Mouse (Mus musculus): ENCODE results near the gene Fam102a. TPM values are rescaled to one million over a fixed set of nuclear protein-coding genes. Genes with fewer than 3 reads are reported as not detected.
A peak's percentile ranks its signal among the peaks of the same experiment; 100 is the strongest.

Fam102a gene
- polyA plus RNA-seq, 1 experiment from 2014 or later, result 16.6 TPM

DNA sequence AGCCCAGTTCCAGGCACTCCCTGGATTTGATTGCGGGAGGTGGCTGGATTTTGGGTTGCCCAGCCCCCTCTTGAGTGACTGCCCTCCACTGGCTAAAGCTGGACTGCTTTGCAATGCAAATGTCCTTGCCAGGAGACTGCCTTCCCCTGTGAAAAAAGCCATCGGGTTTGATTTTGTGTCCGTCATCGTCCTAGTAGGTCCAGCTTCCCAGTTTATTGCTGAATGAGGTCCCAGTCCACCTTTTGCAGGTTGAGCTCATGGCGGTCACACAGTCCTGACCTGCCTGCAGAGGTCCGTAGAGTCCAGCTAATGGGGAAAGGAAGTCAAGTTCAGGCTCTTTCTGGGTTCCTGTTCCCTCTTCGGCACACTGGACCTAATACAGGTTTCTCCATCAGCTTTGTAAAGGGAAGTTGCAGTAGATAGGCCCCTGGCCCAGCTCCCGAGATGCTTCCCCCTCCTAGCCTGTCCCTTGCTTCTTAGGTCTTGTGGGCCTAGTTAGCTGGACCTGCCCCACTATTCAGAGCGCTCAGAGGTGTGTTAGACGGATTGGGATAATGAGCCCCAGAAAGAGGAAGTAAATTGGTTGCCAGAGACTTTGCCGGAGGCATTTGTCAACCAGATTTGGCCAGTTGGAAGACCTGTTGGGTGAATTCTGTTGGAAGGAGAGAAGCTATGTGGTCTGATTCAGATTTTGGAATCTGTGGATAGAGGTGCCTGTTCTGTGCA is 1.7 kb downstream of the Fam102a start:
- Histone ChIP-seq H3K4me1 (replicated peaks; ENCODE audit: control insufficient read depth, insufficient read depth) (peaks cover 20% of the 10 kb centered on the region), H3K27me3 (ENCODE audit: control insufficient read depth, insufficient read depth, low read length) (no peaks in the 10 kb centered on the region), H3K4me3 (ENCODE audit: low read depth, low read length) (peak overlapping the region; percentile 80), H3K9ac (ENCODE audit: low read length) (peak overlapping the region; percentile 93), H3K27ac (replicated peaks) (peak overlapping the region; percentile 99), H3K36me3 (ENCODE audit: control insufficient read depth, insufficient read depth, low read length) (no peaks in the 10 kb centered on the region), H3K9me3 (ENCODE audit: control insufficient read depth, low read length) (no peaks in the 10 kb centered on the region), H3K4me2 (replicated peaks; ENCODE audit: low read depth) (peak overlapping the region; percentile 60)
- 11% methylated on average over 11 of the region's 11 CpGs for WGBS
- TF ChIP-seq EP300 (optimal IDR thresholded peaks at IDR 0.05), result no peak
- peak; percentile 53 for TF ChIP-seq CTCF (IDR thresholded peaks at IDR 0.05; ENCODE audit: low read depth)
- DNase-seq (ENCODE audit: low spot score), result peak; percentile 65
- ATAC-seq (ENCODE audit: low FRiP score, low TSS enrichment), result no peak

DNA sequence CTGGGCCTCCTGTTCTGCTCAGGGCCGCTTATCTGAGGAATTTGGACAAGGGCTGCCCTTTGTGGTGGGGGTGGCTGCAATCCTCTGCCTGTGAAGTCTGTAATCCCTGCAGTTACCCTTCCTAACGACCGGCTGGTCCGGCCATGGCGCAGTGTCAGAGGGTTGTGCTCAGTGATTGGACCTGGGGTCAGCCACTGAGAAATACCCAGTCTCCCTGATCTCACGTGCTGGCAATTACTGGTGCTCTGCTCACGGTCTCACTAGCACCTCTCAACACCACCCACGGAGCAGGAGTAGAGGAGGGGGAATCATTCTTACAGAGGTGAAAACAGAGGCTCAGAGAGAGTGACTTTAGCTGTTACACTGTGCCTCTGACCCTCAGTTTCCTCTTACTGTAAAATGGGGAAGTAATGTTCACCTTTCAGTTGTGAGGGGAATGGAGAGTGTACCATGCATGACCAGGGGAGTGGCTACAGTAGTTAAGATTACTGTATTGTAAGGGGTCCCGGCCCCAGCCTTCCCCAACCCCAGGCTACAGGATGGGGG is 2.3 kb downstream of the Fam102a start:
- 17% methylated on average over 9 of the region's 9 CpGs for WGBS
- no peak for ATAC-seq (ENCODE audit: low FRiP score, low TSS enrichment)
- H3K27me3 ChIP-seq (ENCODE audit: control insufficient read depth, insufficient read depth, low read length), result no peaks in the 10 kb centered on the region
- H3K4me2 ChIP-seq (replicated peaks; ENCODE audit: low read depth), result peak overlapping the region; percentile 60
- peak; percentile 62 for DNase-seq (ENCODE audit: low spot score)
- peaks cover 20% of the 10 kb centered on the region for H3K4me1 ChIP-seq (replicated peaks; ENCODE audit: control insufficient read depth, insufficient read depth)
- no peaks in the 10 kb centered on the region for H3K9me3 ChIP-seq (ENCODE audit: control insufficient read depth, low read length)
- no peak for TF ChIP-seq EP300 (optimal IDR thresholded peaks at IDR 0.05)
- TF ChIP-seq CTCF (IDR thresholded peaks at IDR 0.05; ENCODE audit: low read depth), result no peak
- H3K9ac ChIP-seq (ENCODE audit: low read length), result peak overlapping the region; percentile 93
- peak overlapping the region; percentile 99 for H3K27ac ChIP-seq (replicated peaks)
- H3K4me3 ChIP-seq (ENCODE audit: low read depth, low read length), result peak overlapping the region; percentile 80
- H3K36me3 ChIP-seq (ENCODE audit: control insufficient read depth, insufficient read depth, low read length), result no peaks in the 10 kb centered on the region

DNA sequence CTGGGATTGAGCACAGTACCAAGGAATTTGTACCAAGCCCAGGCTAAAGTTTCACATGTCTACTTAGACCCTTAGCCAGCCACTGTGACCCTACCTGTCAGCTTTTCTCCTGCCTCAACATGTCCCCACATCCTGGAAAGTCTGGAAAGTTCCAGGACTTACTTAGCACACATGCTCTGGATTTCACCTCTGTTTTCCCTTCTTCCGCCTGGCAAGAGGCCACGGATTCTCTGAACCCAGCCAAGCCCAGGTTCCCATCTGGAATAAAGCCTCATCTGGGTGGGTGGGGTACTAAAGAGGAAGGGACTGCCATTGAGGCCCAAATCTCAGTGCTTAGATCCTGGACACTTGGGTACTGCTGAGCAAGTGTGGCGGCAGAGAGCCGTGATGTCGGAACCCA is 2.8 kb downstream of the Fam102a start:
- WGBS, result 43% methylated on average over 5 of the region's 5 CpGs
- Histone ChIP-seq H3K27ac (replicated peaks) (peak overlapping the region; percentile 99), H3K9me3 (ENCODE audit: control insufficient read depth, low read length) (no peaks in the 10 kb centered on the region), H3K27me3 (ENCODE audit: control insufficient read depth, insufficient read depth, low read length) (no peaks in the 10 kb centered on the region), H3K4me1 (replicated peaks; ENCODE audit: control insufficient read depth, insufficient read depth) (peaks cover 20% of the 10 kb centered on the region), H3K4me2 (replicated peaks; ENCODE audit: low read depth) (peak overlapping the region; percentile 60), H3K36me3 (ENCODE audit: control insufficient read depth, insufficient read depth, low read length) (no peaks in the 10 kb centered on the region), H3K9ac (ENCODE audit: low read length) (peak overlapping the region; percentile 93), H3K4me3 (ENCODE audit: low read depth, low read length) (peak overlapping the region; percentile 80)
- ATAC-seq (ENCODE audit: low FRiP score, low TSS enrichment) (no peak), DNase-seq (ENCODE audit: low spot score) (peak; percentile 53)
- TF ChIP-seq CTCF (IDR thresholded peaks at IDR 0.05; ENCODE audit: low read depth) (no peak), EP300 (optimal IDR thresholded peaks at IDR 0.05) (no peak)

DNA sequence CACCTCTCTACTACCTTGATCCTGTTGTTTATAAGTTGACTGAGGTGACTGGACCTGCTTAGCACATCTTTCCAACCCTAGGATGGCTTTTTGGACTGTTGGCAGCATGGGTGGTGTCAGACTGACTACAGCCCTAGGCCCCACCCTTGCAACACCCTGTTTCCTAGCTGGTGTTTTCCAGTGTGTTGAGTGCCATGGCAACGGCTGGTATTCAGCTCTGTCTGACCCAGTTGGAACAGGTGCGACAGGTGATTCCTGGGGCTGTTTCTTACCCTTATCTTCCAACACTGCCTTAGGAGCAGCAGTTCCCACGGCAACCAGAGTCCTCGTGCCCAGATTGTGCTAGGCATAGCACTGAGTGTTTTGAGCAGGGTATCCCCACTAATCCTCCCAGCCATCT is 3.3 kb downstream of the Fam102a start:
- H3K4me2 ChIP-seq (replicated peaks; ENCODE audit: low read depth), result peak overlapping the region; percentile 60
- peak; percentile 81 for DNase-seq (ENCODE audit: low spot score)
- H3K27ac ChIP-seq (replicated peaks), result peak overlapping the region; percentile 99
- WGBS, result 48% methylated on average over 4 of the region's 4 CpGs
- peak overlapping the region; percentile 93; the same call in 1 of the 2 replicates for H3K9ac ChIP-seq (ENCODE audit: low read length)
- H3K4me3 ChIP-seq (ENCODE audit: low read depth, low read length), result peak overlapping the region; percentile 80
- H3K4me1 ChIP-seq (replicated peaks; ENCODE audit: control insufficient read depth, insufficient read depth), result peaks cover 20% of the 10 kb centered on the region
- peak; percentile 41; the same call in 1 of the 2 replicates for ATAC-seq (ENCODE audit: low FRiP score, low TSS enrichment)
- H3K36me3 ChIP-seq (ENCODE audit: control insufficient read depth, insufficient read depth, low read length), result no peaks in the 10 kb centered on the region
- H3K9me3 ChIP-seq (ENCODE audit: control insufficient read depth, low read length), result no peaks in the 10 kb centered on the region
- no peaks in the 10 kb centered on the region for H3K27me3 ChIP-seq (ENCODE audit: control insufficient read depth, insufficient read depth, low read length)
- TF ChIP-seq CTCF (IDR thresholded peaks at IDR 0.05; ENCODE audit: low read depth) (no peak), EP300 (optimal IDR thresholded peaks at IDR 0.05) (no peak)

DNA sequence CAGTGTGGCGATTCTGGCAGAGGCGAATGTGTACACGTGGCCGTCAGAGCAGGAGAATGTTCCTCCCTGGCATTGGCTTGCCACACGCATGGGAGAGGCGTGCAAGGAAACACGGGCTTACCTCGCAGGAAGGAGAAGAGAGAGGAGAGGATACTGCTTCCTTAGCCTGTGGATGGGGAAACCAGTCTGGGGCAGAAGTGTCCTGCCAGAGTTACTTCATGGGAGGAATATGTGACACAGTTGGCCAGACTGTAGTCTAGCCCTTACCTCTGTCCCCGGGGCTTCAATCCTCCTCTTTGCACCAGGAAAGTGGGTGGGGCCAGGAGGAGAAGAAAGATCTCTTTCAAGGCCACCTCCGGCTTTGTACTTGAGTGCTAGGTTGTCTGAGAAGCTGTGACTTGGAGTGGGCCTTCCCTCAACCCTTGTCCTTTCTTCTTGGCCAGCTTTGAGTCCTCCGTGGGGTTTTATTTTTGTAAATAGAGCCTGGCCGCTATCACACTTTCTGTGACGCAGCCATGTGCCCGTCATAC is 4.4 kb downstream of the Fam102a start:
- no peaks in the 10 kb centered on the region for H3K9me3 ChIP-seq (ENCODE audit: control insufficient read depth, low read length)
- peak overlapping the region; percentile 41; the same call in 1 of the 2 replicates for H3K27ac ChIP-seq (replicated peaks)
- H3K4me2 ChIP-seq (replicated peaks; ENCODE audit: low read depth), result peak overlapping the region; percentile 24; the same call in 1 of the 2 replicates
- H3K9ac ChIP-seq (ENCODE audit: low read length), result no peak overlapping the region
- no peak for ATAC-seq (ENCODE audit: low FRiP score, low TSS enrichment)
- H3K4me1 ChIP-seq (replicated peaks; ENCODE audit: control insufficient read depth, insufficient read depth), result peaks cover 20% of the 10 kb centered on the region
- H3K36me3 ChIP-seq (ENCODE audit: control insufficient read depth, insufficient read depth, low read length), result no peaks in the 10 kb centered on the region
- no peaks in the 10 kb centered on the region for H3K27me3 ChIP-seq (ENCODE audit: control insufficient read depth, insufficient read depth, low read length)
- TF ChIP-seq CTCF (IDR thresholded peaks at IDR 0.05; ENCODE audit: low read depth) (no peak), EP300 (optimal IDR thresholded peaks at IDR 0.05) (no peak)
- no peak for DNase-seq (ENCODE audit: low spot score)
- no peak overlapping the region for H3K4me3 ChIP-seq (ENCODE audit: low read depth, low read length)
- 57% methylated on average over 14 of the region's 14 CpGs for WGBS
